Mouse (Mus musculus) lung, embryonic 14.5 days (tissue): ENCODE results near the gene Plce1. TPM values are rescaled to one million over a fixed set of nuclear protein-coding genes. Genes with fewer than 3 reads are reported as not detected.
A peak's percentile ranks its signal among the peaks of the same experiment; 100 is the strongest.

Experiments
- ATAC-seq: fragments of 200-750 bp; cut with Nextera tagmentation; 2 replicates; pipeline ENCODE4 v1.8.0; 2017; ENCODE audit warnings: mild to moderate bottlenecking, moderate TSS enrichment, moderate library complexity; ENCODE audit not compliant: insufficient read depth
- DNase-seq: peaks from one replicate; pipeline ENCODE4 v3.0.0-alpha.2; 2015
- H3K27ac ChIP-seq: fragments of 300-500 bp; sonication (generic); 2 replicates; pipeline ENCODE4 v1.5.1; 2014; ENCODE audit warnings: low read depth, mild to moderate bottlenecking, moderate library complexity
- H3K27me3 ChIP-seq: fragments of 300-500 bp; sonication (generic); 2 replicates; pipeline ENCODE4 v1.6.1; 2014; ENCODE audit warnings: low read length, control low read depth; ENCODE audit not compliant: insufficient read depth
- H3K36me3 ChIP-seq: fragments of 300-500 bp; sonication (generic); 2 replicates; pipeline ENCODE4 v1.6.1; 2014; ENCODE audit warnings: control low read depth; ENCODE audit not compliant: insufficient read depth
- H3K4me1 ChIP-seq: fragments of 300-500 bp; sonication (generic); 2 replicates; pipeline ENCODE4 v1.6.1; 2014; ENCODE audit warnings: antibody characterized with exemption, control low read depth; ENCODE audit not compliant: insufficient read depth
- H3K4me2 ChIP-seq: fragments of 300-500 bp; sonication (generic); 2 replicates; pipeline ENCODE4 v1.6.1; 2014; ENCODE audit warnings: mild to moderate bottlenecking
- H3K4me3 ChIP-seq: fragments of 300-500 bp; sonication (generic); 2 replicates; pipeline ENCODE4 v1.5.1; 2014; ENCODE audit warnings: low read depth, low read length
- H3K9ac ChIP-seq: fragments of 300-500 bp; sonication (generic); 2 replicates; pipeline ENCODE4 v1.6.1; 2014
- H3K9me3 ChIP-seq: fragments of 300-500 bp; sonication (generic); 2 replicates; pipeline ENCODE4 v1.6.1; 2016; ENCODE audit warnings: low read depth, low read length, control low read depth
- CTCF ChIP-seq: IDR thresholded peaks from 2 replicates; pipeline ENCODE4 v1.5.1; 2016; ENCODE audit warnings: antibody characterized with exemption, low read depth
- WGBS: fragments of 180-500 bp; shearing (Covaris S2); extraction: QIAGEN DNeasy Blood & Tissue Kit; methylation state at CpG from one replicate; pipeline ENCODE4 v1.1.7; 2014; 5-methylcytosine and 5-hydroxymethylcytosine counted together
- polyA plus RNA-seq: library from polyadenylated mRNA; unstranded; fragments of >200 nt; fragmentation: Nextera tagmentation; extraction: Ambion mirVana; gene quantifications from 2 replicates; pipeline ENCODE4 v1.2.1, GENCODE M21; 2014

Gene Plce1
- polyA plus RNA-seq, 1 experiment from 2014 or later = 4.5 TPM

- 0 out of 2 replicates have a peak, but pooled peaks cover 4% of the 10 kb centered on the region for H3K4me1 ChIP-seq
- peaks cover 16% of the 10 kb centered on the region; the same call in 1 of the 2 replicates for H3K27me3 ChIP-seq
- DNase-seq (no peak), ATAC-seq (no peak)
- no peaks in the 10 kb centered on the region for H3K9me3 ChIP-seq
- H3K4me3 ChIP-seq = no peak overlapping the region
- TF ChIP-seq CTCF = no peak
- H3K4me2 ChIP-seq = no peak overlapping the region
- H3K36me3 ChIP-seq = no peaks in the 10 kb centered on the region
- WGBS = 72% methylated on average over 5 of the region's 5 CpGs
- H3K27ac ChIP-seq = peak overlapping the region; percentile 43; the same call in 1 of the 2 replicates
- no peak overlapping the region for H3K9ac ChIP-seq
These were observed 1.4 kb upstream of the Plce1 start for GRCm38 (mm10) chr19:38479473-38479872.

GRCm38 (mm10) chr19:38480156-38480720 lies 671 bp upstream of the Plce1 start:
- H3K4me3 ChIP-seq = peak overlapping the region; percentile 69

GRCm38 (mm10) chr19:38481906-38482305 lies 997 bp downstream of the Plce1 start:
- Histone ChIP-seq H3K4me2 (peak overlapping the region; percentile 93), H3K4me3 (peak overlapping the region; percentile 69), H3K9ac (no peak overlapping the region; the same call in 1 of the 2 replicates), H3K27me3 (peaks cover 16% of the 10 kb centered on the region; the same call in 1 of the 2 replicates), H3K4me1 (0 out of 2 replicates have a peak, but pooled peaks cover 4% of the 10 kb centered on the region), H3K9me3 (no peaks in the 10 kb centered on the region), H3K36me3 (no peaks in the 10 kb centered on the region), H3K27ac (no peak overlapping the region)
- ATAC-seq (no peak), DNase-seq (peak; percentile 29)
- no peak for TF ChIP-seq CTCF
- 21% methylated on average over 8 of the region's 8 CpGs for WGBS

More at GRCm38 (mm10) chr19:38480156-38480720, 671 bp upstream of the Plce1 start:
- no peak for ATAC-seq
- DNase-seq = peak; percentile 18
- Histone ChIP-seq H3K4me1 (0 out of 2 replicates have a peak, but pooled peaks cover 4% of the 10 kb centered on the region), H3K27ac (no peak overlapping the region), H3K9ac (peak overlapping the region; percentile 69; the same call in 1 of the 2 replicates), H3K9me3 (no peaks in the 10 kb centered on the region), H3K4me2 (peak overlapping the region; percentile 93), H3K27me3 (peaks cover 16% of the 10 kb centered on the region; the same call in 1 of the 2 replicates), H3K36me3 (no peaks in the 10 kb centered on the region)
- 18% methylated on average over 12 of the region's 12 CpGs for WGBS
- TF ChIP-seq CTCF = no peak

GRCm38 (mm10) chr19:38482406-38483181 lies 1.7 kb downstream of the Plce1 start:
- 23% methylated on average over 19 of the region's 19 CpGs for whole genome bisulfite sequencing
- H3K9ac ChIP-seq = no peak overlapping the region
- peak overlapping the region; percentile 93 for H3K4me2 ChIP-seq
- peak overlapping the region; percentile 69; the same call in 1 of the 2 replicates for H3K4me3 ChIP-seq
- H3K27me3 ChIP-seq = peaks cover 16% of the 10 kb centered on the region; the same call in 1 of the 2 replicates
- no peaks in the 10 kb centered on the region for H3K36me3 ChIP-seq
- no peak for ATAC-seq
- TF ChIP-seq CTCF = no peak
- peak; percentile 22 for DNase-seq
- no peak overlapping the region for H3K27ac ChIP-seq
- H3K9me3 ChIP-seq = no peaks in the 10 kb centered on the region
- 0 out of 2 replicates have a peak, but pooled peaks cover 4% of the 10 kb centered on the region for H3K4me1 ChIP-seq

- Histone ChIP-seq H3K9me3 (no peaks in the 10 kb centered on the region), H3K27ac (no peak overlapping the region), H3K4me3 (no peak overlapping the region), H3K4me1 (0 out of 2 replicates have a peak, but pooled peaks cover 4% of the 10 kb centered on the region), H3K9ac (no peak overlapping the region), H3K27me3 (peaks cover 16% of the 10 kb centered on the region; the same call in 1 of the 2 replicates), H3K36me3 (no peaks in the 10 kb centered on the region), H3K4me2 (no peak overlapping the region)
- DNase-seq (no peak), ATAC-seq (no peak)
- no peak for TF ChIP-seq CTCF
- 25% methylated on average over 11 of the region's 11 CpGs for WGBS
These were observed 5.1 kb downstream of the Plce1 start for GRCm38 (mm10) chr19:38485779-38486555.

GRCm38 (mm10) chr19:38487501-38487900 lies 6.6 kb downstream of the Plce1 start:
- WGBS = 46% methylated on average over 4 of the region's 4 CpGs
- H3K27ac ChIP-seq = no peak overlapping the region
- no peak for TF ChIP-seq CTCF
- peaks cover 4% of the 10 kb centered on the region; the same call in 1 of the 2 replicates for H3K27me3 ChIP-seq
- no peaks in the 10 kb centered on the region for H3K36me3 ChIP-seq
- H3K9me3 ChIP-seq = no peaks in the 10 kb centered on the region
- H3K4me3 ChIP-seq = no peak overlapping the region
- ATAC-seq (no peak), DNase-seq (no peak)
- H3K4me1 ChIP-seq = no peaks in the 10 kb centered on the region
- H3K4me2 ChIP-seq = no peak overlapping the region
- no peak overlapping the region for H3K9ac ChIP-seq
